Mouse (Mus musculus) liver, adult 2 months (tissue): Measurements from ENCODE around the gene Arl15.

Experiments used
- CTCF ChIP-seq: fragments of 200-500 bp; IDR thresholded peaks from 2 replicates; pipeline ENCODE4 v1.5.1; 2011; ENCODE audit warnings: low read depth, low read length, control low read depth
- POLR2A ChIP-seq: fragments of 200-500 bp; IDR thresholded peaks from 2 replicates; pipeline ENCODE4 v1.6.1; 2011; ENCODE audit warnings: low read length, control low read depth; ENCODE audit not compliant: insufficient read depth; ENCODE audit errors: extremely low read depth

GRCm38 (mm10) chr13:114071439-114071838 is 277.1 kb downstream of the Arl15 start:
- TF ChIP-seq CTCF, result no peak
- TF ChIP-seq POLR2A, result no peak
